Mouse (Mus musculus): Measurements from ENCODE around the gene Rsf1. TPM values are rescaled to one million over a fixed set of nuclear protein-coding genes. Genes with fewer than 3 reads are reported as not detected.

Gene Rsf1
- polyA plus RNA-seq, 1 experiment from 2014 or later, result 28.2 TPM

- WGBS (ENCODE audit: missing documents), result 94% methylated on average over 5 of the region's 6 CpGs
- Histone ChIP-seq H3K27ac (no peak overlapping the region), H3K4me3 (ENCODE audit: inconsistent target) (no peak overlapping the region), H3K36me3 (ENCODE audit: inconsistent target) (no peaks in the 10 kb centered on the region), H3K79me2 (ENCODE audit: inconsistent target) (peaks cover 100% of the 10 kb centered on the region)
Observed at GRCm38 (mm10) chr7:97591336-97591735, 11.6 kb downstream of the Rsf1 start.

DNA sequence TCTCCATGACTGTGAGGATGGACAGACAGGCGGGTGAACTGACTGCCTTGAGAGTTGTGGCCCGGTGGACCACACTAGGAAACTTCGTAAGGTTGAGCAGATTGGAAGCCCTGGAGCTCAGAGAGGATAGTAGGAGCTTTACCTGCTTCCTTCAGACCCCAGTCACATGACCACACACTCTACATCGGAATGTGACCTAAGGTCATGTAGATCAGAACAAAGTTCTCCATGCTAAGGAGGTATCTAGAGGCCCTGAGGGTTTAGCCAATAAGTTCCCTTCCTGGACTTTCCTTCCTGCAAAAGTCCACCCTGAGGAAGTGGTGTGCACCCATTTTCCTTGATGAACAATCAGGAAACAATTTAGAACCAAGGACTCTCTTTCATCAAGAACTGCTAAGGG, 12.7 kb downstream of the Rsf1 start:
- H3K79me2 ChIP-seq (ENCODE audit: inconsistent target), result peaks cover 100% of the 10 kb centered on the region
- H3K4me3 ChIP-seq (ENCODE audit: inconsistent target), result no peak overlapping the region
- no peak overlapping the region for H3K27ac ChIP-seq
- WGBS (ENCODE audit: missing documents), result 97% methylated on average over 4 of the region's 4 CpGs
- H3K36me3 ChIP-seq (ENCODE audit: inconsistent target), result no peaks in the 10 kb centered on the region

DNA sequence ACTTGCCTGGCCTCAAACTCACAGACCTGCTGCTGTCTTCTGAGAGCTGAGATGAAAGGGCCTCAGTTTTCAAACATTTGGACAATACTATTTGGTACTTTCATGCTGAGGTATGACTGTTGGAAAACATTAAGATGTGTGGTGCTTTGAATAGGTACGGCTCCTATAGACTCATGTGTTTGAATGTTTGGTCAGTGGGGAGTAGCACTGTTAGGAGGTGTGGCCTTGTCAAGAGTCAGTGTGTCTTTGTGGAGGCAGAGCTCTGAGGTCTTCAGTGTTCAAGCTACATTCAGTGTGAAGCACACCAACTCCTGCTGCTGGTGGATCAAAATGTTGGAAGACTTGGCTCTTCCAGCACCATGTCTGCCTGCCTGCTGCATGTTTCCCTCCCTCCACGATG, 13.8 kb downstream of the Rsf1 start:
- Histone ChIP-seq H3K27ac (no peak overlapping the region), H3K79me2 (ENCODE audit: inconsistent target) (peaks cover 100% of the 10 kb centered on the region), H3K4me3 (ENCODE audit: inconsistent target) (no peak overlapping the region), H3K36me3 (ENCODE audit: inconsistent target) (no peaks in the 10 kb centered on the region)
- 90% methylated on average over 2 of the region's 2 CpGs for whole genome bisulfite sequencing (ENCODE audit: missing documents)

DNA sequence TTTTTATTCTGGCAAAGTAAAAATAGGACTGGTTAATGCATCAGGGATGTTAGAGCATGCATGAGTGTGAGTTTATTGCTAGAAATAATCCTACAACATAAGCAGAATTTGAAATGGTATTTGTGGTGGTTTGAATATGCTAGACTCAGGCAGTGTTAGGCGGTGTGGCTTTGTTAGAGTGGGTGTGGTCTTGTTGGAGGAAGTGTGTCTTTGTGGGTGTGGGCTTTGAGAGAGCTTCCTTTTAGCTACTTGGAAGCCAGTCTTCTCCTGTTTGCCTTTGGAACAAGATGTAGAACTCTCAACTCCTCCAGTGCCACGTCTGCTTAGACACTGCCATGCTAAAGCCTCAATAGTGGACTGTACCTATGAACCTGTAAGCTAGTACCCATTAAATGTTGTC, 18.9 kb downstream of the Rsf1 start:
- H3K27ac ChIP-seq, result no peak overlapping the region
- WGBS (ENCODE audit: missing documents), result 70% methylated on average over 2 of the region's 2 CpGs
- H3K36me3 ChIP-seq (ENCODE audit: inconsistent target), result no peaks in the 10 kb centered on the region
- H3K4me3 ChIP-seq (ENCODE audit: inconsistent target), result no peak overlapping the region
- H3K79me2 ChIP-seq (ENCODE audit: inconsistent target), result peaks cover 100% of the 10 kb centered on the region

- H3K79me2 ChIP-seq (ENCODE audit: inconsistent target), result peaks cover 60% of the 10 kb centered on the region; the same call in 1 of the 2 replicates
- no peaks in the 10 kb centered on the region for H3K36me3 ChIP-seq (ENCODE audit: inconsistent target)
- no peak overlapping the region for H3K4me3 ChIP-seq (ENCODE audit: inconsistent target)
- 99% methylated on average over 5 of the region's 5 CpGs for WGBS (ENCODE audit: missing documents)
- no peak overlapping the region for H3K27ac ChIP-seq
Observed at GRCm38 (mm10) chr7:97621346-97621745, 41.7 kb downstream of the Rsf1 start.

- no peak overlapping the region for H3K4me3 ChIP-seq (ENCODE audit: inconsistent target)
- H3K27ac ChIP-seq, result no peak overlapping the region
- no peaks in the 10 kb centered on the region for H3K36me3 ChIP-seq (ENCODE audit: inconsistent target)
- peaks cover 70% of the 10 kb centered on the region; the same call in 1 of the 2 replicates for H3K79me2 ChIP-seq (ENCODE audit: inconsistent target)
- 83% methylated on average over 1 of the region's 1 CpGs for WGBS (ENCODE audit: missing documents)
Observed at GRCm38 (mm10) chr7:97622676-97623075, 43.0 kb downstream of the Rsf1 start.

DNA sequence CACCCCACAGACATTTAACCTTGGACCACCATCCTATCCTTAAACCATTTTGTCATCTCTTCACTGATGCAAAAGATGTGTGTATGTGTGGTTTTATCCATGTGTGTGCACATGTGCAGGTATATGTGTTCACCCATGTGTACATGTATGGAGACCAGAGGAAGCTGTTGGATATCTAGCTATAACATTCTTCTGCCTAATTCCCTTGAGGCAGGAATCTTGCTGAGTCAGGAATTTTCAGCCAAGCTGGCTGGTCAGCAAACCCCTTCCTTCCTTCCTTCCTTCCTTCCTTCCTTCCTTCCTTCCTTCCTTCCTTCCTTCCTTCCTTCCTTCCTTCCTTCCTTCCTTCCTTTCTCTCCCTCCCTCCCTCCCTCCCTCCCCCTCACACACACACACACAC, 43.7 kb downstream of the Rsf1 start:
- H3K4me3 ChIP-seq (ENCODE audit: inconsistent target), result no peak overlapping the region
- H3K36me3 ChIP-seq (ENCODE audit: inconsistent target), result no peaks in the 10 kb centered on the region
- peaks cover 74% of the 10 kb centered on the region; the same call in 1 of the 2 replicates for H3K79me2 ChIP-seq (ENCODE audit: inconsistent target)
- H3K27ac ChIP-seq, result no peak overlapping the region

DNA sequence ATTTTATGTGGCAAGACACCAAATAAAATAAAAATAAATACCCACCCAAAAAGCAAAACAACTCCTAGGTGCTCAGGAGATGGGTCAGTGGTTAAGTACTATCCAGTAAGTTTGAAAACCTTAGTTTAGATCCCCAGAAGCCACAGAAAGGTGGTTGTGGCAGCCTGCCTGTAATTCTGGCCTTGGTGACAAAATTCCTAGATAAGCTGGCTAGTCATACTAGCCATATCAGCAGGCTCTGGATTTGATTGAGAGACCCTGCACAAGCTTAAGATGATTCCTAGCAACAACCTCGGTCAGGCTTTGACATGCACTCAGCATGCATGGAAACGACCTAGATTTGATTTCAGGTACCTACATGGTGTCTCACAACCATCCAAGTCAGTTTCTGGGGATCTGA, 49.7 kb downstream of the Rsf1 start:
- 83% methylated on average over 2 of the region's 2 CpGs for WGBS (ENCODE audit: missing documents)
- Histone ChIP-seq H3K27ac (no peak overlapping the region), H3K36me3 (ENCODE audit: inconsistent target) (no peaks in the 10 kb centered on the region), H3K79me2 (ENCODE audit: inconsistent target) (peaks cover 95% of the 10 kb centered on the region), H3K4me3 (ENCODE audit: inconsistent target) (no peak overlapping the region)

DNA sequence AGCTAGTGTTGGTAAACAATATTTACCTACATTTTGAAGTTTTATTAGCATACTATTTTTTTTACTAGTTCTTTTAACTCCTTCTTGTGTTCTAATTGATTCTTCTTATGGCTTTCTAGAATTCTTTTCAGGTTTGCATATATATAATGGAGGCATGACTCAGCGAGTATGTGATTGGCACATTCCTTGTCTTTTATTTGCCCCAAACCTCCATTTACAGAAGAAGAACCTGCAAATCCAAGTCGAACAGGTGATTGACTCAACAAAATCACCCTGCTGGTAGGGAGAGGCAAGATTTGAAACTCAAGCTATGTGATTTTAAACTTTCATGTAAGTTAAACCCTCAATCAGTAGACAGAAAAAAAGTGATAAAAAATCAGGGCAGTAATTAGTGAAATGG, 51.6 kb downstream of the Rsf1 start:
- Histone ChIP-seq H3K4me3 (ENCODE audit: inconsistent target) (no peak overlapping the region), H3K27ac (no peak overlapping the region), H3K36me3 (ENCODE audit: inconsistent target) (no peaks in the 10 kb centered on the region), H3K79me2 (ENCODE audit: inconsistent target) (peaks cover 85% of the 10 kb centered on the region)
- 79% methylated on average over 2 of the region's 2 CpGs for WGBS (ENCODE audit: missing documents)

GRCm38 (mm10) chr7:97632897-97633296, 53.2 kb downstream of the Rsf1 start:
- Histone ChIP-seq H3K4me3 (ENCODE audit: inconsistent target) (no peak overlapping the region), H3K27ac (no peak overlapping the region), H3K79me2 (ENCODE audit: inconsistent target) (peaks cover 69% of the 10 kb centered on the region), H3K36me3 (ENCODE audit: inconsistent target) (no peaks in the 10 kb centered on the region)
- 75% methylated on average over 1 of the region's 1 CpGs for WGBS (ENCODE audit: missing documents)

GRCm38 (mm10) chr7:97645060-97645459, 65.4 kb downstream of the Rsf1 start:
- 95% methylated on average over 3 of the region's 3 CpGs for WGBS (ENCODE audit: missing documents)
- Histone ChIP-seq H3K27ac (no peak overlapping the region), H3K79me2 (ENCODE audit: inconsistent target) (no peaks in the 10 kb centered on the region), H3K36me3 (ENCODE audit: inconsistent target) (no peaks in the 10 kb centered on the region), H3K4me3 (ENCODE audit: inconsistent target) (no peak overlapping the region)

GRCm38 (mm10) chr7:97647656-97648055, 68.0 kb downstream of the Rsf1 start:
- WGBS (ENCODE audit: missing documents), result 100% methylated on average over 4 of the region's 5 CpGs
- H3K4me3 ChIP-seq (ENCODE audit: inconsistent target), result no peak overlapping the region
- no peaks in the 10 kb centered on the region for H3K36me3 ChIP-seq (ENCODE audit: inconsistent target)
- H3K27ac ChIP-seq, result no peak overlapping the region
- no peaks in the 10 kb centered on the region for H3K79me2 ChIP-seq (ENCODE audit: inconsistent target)

GRCm38 (mm10) chr7:97650729-97651128, 71.0 kb downstream of the Rsf1 start:
- no peak overlapping the region for H3K4me3 ChIP-seq (ENCODE audit: inconsistent target)
- H3K79me2 ChIP-seq (ENCODE audit: inconsistent target), result no peaks in the 10 kb centered on the region
- H3K36me3 ChIP-seq (ENCODE audit: inconsistent target), result 0 out of 2 replicates have a peak, but pooled peaks cover 7% of the 10 kb centered on the region
- WGBS (ENCODE audit: missing documents), result 91% methylated on average over 4 of the region's 4 CpGs
- no peak overlapping the region for H3K27ac ChIP-seq

- 84% methylated on average over 6 of the region's 6 CpGs for WGBS (ENCODE audit: missing documents)
- Histone ChIP-seq H3K79me2 (ENCODE audit: inconsistent target) (no peaks in the 10 kb centered on the region), H3K27ac (no peak overlapping the region), H3K36me3 (ENCODE audit: inconsistent target) (peaks cover 7% of the 10 kb centered on the region; the same call in 1 of the 2 replicates), H3K4me3 (ENCODE audit: inconsistent target) (no peak overlapping the region)
Observed at GRCm38 (mm10) chr7:97656144-97656543, 76.5 kb downstream of the Rsf1 start.

DNA sequence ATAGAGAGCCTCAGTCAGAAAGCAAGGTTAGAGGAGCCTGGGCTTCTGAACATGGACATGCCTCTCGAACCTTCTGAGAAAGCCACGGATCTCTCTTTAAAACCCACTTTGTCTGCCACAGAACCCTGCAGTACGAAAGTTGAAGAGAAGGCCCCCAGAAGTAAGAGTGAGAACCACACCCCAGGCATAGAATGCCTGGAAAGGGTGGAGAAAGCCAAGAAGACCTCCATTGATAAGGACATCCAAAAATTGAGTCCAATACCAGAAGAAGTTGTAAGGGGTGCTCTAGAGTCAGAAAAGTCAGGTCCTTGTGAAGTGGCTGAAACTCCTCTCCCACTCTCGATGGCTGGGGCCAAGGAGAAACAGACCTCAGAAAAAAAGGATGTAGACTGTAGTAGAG, 81.9 kb downstream of the Rsf1 start:
- no peak overlapping the region for H3K27ac ChIP-seq
- no peak overlapping the region for H3K4me3 ChIP-seq (ENCODE audit: inconsistent target)
- peaks cover 12% of the 10 kb centered on the region; the same call in 1 of the 2 replicates for H3K36me3 ChIP-seq (ENCODE audit: inconsistent target)
- no peaks in the 10 kb centered on the region for H3K79me2 ChIP-seq (ENCODE audit: inconsistent target)
- 100% methylated on average over 4 of the region's 4 CpGs for WGBS (ENCODE audit: missing documents)

DNA sequence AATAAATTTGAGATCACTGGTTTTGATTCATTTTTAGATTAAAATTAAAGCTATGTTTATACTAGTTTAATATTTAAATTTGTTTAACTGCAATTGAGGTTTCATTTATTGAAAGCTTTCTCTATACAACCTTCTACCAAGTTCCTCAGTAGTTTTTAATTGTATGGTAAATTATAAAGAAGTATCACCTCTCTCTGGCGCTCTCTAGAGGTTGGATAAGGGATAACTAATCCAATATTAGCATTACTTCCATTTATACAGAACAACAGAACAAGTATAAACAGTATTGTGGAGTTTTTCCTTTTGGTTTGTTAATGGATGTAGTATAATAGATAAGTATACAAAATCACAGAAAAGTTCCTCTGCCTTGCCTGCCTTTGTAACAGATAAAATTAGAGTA, 99.5 kb downstream of the Rsf1 start:
- WGBS (ENCODE audit: missing documents), result 13% methylated on average over 1 of the region's 1 CpGs

More for the DNA sequence above, 99.5 kb downstream of the Rsf1 start:
- peaks cover 56% of the 10 kb centered on the region for H3K36me3 ChIP-seq (ENCODE audit: inconsistent target)
- H3K27ac ChIP-seq, result no peak overlapping the region
- no peak overlapping the region for H3K4me3 ChIP-seq (ENCODE audit: inconsistent target)
- H3K79me2 ChIP-seq (ENCODE audit: inconsistent target), result no peaks in the 10 kb centered on the region

Measured in macrophage (primary cell).